Mouse (Mus musculus) T-helper 17 cell (primary cell): ENCODE measurements around the gene Ntm.

Experiments
- in situ Hi-C, 2 experiments: fragments of 300-600 bp; cut with MboI, MseI; formaldehyde crosslinking; loops; 1 replicate in 1 of 2; 2 replicates in 1 of 2; pipeline ENCODE4 v1.15.1; 2025; ENCODE audit warnings: high pct_unique_total_duplicates in 2 of 2

Ntm gene

GRCm38 (mm10) chr9:29335671-29336070 is 627.3 kb downstream of the Ntm start:
- in situ Hi-C loops, result no loop called here

- in situ Hi-C loops, result no loop called here
Observed at GRCm38 (mm10) chr9:29332296-29333090, 630.4 kb downstream of the Ntm start.

- in situ Hi-C loops, result no loop called here
Observed at GRCm38 (mm10) chr9:29330486-29330885, 632.5 kb downstream of the Ntm start.

- in situ Hi-C loops, result no loop called here
Observed at GRCm38 (mm10) chr9:29326283-29326682, 636.7 kb downstream of the Ntm start.

DNA sequence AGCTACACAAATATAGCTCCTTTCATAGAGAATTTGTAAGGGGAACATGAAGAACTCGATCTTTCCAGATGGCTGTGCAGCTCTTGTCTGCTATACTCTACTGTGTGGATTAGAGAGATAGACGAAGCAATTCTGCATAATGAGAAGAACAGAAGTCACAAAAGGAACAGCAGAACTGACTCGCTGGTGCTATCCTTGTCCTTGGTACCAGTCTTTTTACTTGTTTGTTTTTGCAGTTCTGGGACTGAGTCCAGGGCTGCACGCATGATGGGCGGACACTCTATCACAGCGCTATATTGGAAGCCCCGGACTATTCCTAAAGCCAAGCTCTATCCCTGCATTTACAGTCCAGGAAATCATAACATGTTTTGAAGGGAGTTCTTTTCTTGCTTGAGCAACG is 637.8 kb downstream of the Ntm start:
- in situ Hi-C loops, result no loop called here

DNA sequence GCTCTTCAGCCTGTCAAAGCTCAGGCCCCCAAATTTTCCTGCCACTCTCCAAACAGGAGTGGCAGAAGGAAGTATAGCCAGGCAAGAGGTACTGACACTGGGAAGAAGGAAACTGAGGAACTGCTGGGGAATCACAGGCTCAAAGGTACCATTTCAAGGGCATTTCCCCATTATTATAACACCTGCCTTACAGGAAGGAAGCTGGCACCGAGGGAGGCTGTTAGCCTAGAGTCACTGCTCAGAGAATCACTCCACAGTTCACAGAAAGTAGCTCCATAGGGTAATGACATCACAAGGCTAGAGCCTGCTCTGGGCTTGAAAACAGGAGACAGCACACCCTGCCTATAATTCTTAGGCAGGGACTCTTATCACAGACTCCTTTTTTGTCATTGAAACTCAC is 643.7 kb downstream of the Ntm start:
- in situ Hi-C loops, result no loop called here

DNA sequence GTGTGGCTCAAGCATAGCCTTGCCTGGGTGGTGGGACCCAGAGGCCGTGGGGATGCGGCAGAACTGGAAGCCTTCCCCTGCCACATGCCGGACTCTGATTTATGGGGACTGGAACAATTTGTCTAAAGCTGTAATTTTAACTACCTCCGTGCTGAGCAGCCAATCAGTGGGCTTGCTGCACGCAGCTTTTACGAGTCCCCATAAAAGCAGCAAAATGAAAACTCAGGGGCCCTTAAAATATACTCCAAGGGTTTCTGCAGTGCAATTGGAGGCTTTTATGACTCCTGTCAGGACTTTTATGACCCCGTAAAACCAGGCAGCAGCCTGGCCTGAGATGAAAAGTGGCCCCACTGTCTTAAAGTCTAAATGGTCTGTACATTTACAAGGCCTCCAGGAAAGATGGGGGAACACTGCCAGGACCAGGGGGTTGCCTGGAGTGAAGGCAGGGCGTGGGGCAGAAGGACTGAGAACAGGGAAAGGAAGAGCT is 644.2 kb downstream of the Ntm start:
- in situ Hi-C loops, result no loop called here

DNA sequence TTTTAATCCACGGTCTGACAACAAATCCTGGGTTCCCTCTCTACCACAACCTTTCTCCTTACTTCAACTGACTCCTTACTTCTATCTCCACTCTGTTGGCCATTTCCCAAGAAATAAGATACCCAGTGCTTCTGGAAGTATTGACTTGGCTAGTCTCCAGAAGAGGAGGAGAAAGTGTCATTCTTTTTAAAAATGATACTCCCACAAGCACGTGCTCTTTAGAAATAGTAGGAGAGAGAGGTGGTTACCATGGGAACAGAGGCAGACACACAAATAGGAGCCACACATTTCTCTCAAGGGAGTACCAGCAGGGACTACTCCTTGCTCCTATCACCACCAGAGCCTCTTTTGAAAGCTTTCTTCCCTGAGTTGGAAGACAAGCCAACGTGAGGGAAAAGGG is 645.3 kb downstream of the Ntm start:
- in situ Hi-C loops, result no loop called here

- in situ Hi-C loops, result no loop called here
Observed at GRCm38 (mm10) chr9:29315842-29316241, 647.1 kb downstream of the Ntm start.

DNA sequence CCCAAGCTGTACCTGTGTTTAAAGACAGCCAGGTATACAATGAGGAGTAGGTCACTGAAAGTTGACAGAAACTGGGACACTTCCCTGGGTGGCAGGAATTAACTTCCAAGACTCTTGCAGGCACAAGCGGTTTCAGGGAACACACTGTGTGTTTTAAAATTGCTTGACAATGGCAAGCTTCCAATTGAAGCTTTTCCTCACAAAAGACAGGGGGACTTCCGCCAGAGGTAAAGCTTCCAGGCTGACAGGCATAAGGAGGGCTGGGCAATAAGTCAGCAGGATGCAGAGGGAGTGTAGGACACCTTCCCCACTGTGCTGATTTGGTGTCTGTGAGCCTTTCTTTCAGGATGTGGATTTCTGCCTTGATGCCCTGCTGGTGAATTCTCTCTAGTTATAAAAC is 656.0 kb downstream of the Ntm start:
- in situ Hi-C loops, result no loop called here

- in situ Hi-C loops, result no loop called here
Observed at GRCm38 (mm10) chr9:29298340-29298739, 664.6 kb downstream of the Ntm start.

- in situ Hi-C loops, result no loop called here
Observed at GRCm38 (mm10) chr9:29296752-29297151, 666.2 kb downstream of the Ntm start.

- in situ Hi-C loops, result no loop called here
Observed at GRCm38 (mm10) chr9:29288003-29288704, 674.8 kb downstream of the Ntm start.

DNA sequence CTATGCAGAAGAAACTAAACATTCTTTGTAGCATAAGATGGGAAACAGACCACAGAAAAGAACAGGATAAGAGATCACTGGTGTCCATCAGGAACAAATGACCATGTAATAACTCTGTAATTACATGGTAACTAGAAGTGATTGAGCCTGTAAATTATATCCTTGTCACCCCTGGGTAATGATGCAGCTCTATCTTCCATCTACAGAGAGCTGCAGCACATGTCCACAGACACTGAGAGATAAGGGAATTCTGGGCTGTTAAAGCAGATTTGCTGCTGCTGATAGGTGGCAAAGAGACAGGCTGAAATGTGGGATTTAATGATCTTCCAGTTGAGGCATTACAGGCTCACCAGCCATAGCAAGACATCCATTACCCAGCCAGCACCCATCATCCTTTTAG is 677.8 kb downstream of the Ntm start:
- in situ Hi-C loops, result no loop called here

- in situ Hi-C loops, result no loop called here
Observed at GRCm38 (mm10) chr9:29272861-29273260, 690.1 kb downstream of the Ntm start.

- in situ Hi-C loops, result no loop called here
Observed at GRCm38 (mm10) chr9:29269988-29270387, 693.0 kb downstream of the Ntm start.

- in situ Hi-C loops, result no loop called here
Observed at GRCm38 (mm10) chr9:29269277-29269646, 693.7 kb downstream of the Ntm start.

- in situ Hi-C loops, result no loop called here
Observed at GRCm38 (mm10) chr9:29268583-29269276, 694.2 kb downstream of the Ntm start.

DNA sequence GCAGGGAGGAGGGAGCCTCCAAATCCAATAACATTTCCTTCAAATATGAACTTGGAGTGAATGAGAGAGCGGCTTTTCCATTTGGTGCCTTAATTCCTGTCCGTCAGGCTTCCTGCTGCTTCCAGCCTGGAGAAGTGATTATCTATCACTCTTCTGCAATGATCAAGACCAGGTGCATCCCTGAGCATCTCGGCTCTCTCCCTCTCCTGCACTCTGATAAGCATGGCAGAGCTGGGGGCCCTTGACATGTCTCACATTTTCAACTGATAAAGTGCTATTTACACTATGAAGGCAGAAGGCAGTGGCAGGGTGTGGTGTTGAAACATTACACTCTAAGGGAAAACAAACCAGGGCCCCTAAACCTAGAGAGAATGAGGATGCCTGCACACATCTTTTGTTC is 695.3 kb downstream of the Ntm start:
- in situ Hi-C loops, result no loop called here

DNA sequence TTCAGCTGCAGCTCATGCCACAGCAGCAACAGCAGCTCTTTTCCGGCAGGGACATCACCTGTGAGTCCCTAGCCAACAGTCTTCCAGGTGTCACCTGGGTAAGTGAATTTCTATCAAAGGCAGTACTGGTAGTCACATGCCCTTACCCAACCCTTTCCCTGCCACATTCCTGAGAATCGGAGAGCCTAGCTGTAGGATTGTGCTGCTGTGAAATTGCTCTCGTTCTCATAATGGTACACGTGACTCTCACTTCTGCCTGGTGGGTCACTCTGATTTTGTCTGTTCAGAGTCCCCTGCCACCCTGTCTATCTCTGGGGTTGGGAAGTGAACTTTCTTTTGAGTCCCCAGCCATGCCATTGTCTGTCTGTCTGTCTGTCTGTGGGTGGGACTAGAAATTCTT is 697.8 kb downstream of the Ntm start:
- in situ Hi-C loops, result no loop called here

GRCm38 (mm10) chr9:29262836-29263235 is 700.1 kb downstream of the Ntm start:
- in situ Hi-C loops, result no loop called here

- in situ Hi-C loops, result no loop called here
Observed at GRCm38 (mm10) chr9:29252866-29253265, 710.1 kb downstream of the Ntm start.
